Mouse (Mus musculus) ES-Bruce4 (cell line): ENCODE data around the gene Ucma.

Experiments
- CTCF ChIP-seq: IDR thresholded peaks from one replicate; pipeline ENCODE4 v1.8.1; 2011; ENCODE audit warnings: low read depth, low read length
- EP300 ChIP-seq: IDR thresholded peaks from 2 replicates; pipeline ENCODE4 v1.6.1; 2011; ENCODE audit warnings: low read depth, low read length; ENCODE audit not compliant: insufficient read depth
- POLR2A ChIP-seq: IDR thresholded peaks from one replicate; pipeline ENCODE4 v1.8.1; 2011; ENCODE audit warnings: low read length; ENCODE audit not compliant: insufficient read depth

GRCm38 (mm10) chr2:5031215-5031614 is 55.3 kb downstream of the Ucma start:
- no peak for TF ChIP-seq POLR2A
- TF ChIP-seq CTCF, result no peak
- TF ChIP-seq EP300, result no peak
